8 mouse cellular contexts compared by ENCODE assay signal in genomic region chr3:133085858-133086257, GRCm38 (mm10). TPM values are rescaled to one million over a fixed set of nuclear protein-coding genes. Genes with fewer than 3 reads are reported as not detected.
DNase-seq lines count a peak whose midpoint lies in the region; ATAC-seq lines count a peak whose summit lies in the region.

No protein-coding gene starts in this region.

- H3K4me1 ChIP-seq in neural tube, embryonic 15.5 days: peaks cover 6% of the 10 kb centered on the region

- DNase-seq in gastrocnemius, adult 18-20 months (ENCODE audit: low spot score): peak; percentile 7
- no peak for DNase-seq in gastrocnemius, postnatal 10 days
- DNase-seq in CD4-positive, CD25-positive, alpha-beta regulatory T cell, adult 2 months (ENCODE audit: low read depth, low spot score): peak; percentile 64
- DNase-seq in embryo, embryonic 11 days: peak; percentile 72
- peak; percentile 12 for DNase-seq in kidney, postnatal 14 days
- no peak for DNase-seq in adrenal gland, postnatal 36 days
- no peak for DNase-seq in heart, postnatal 36 days

- intact Hi-C loops in heart, postnatal 36 days (cut with DNase I): loop anchor here (2.0 kb wide), 1 partner anchor 187 kb away; no protein-coding TSS in a partner anchor

- peaks cover 24% of the 10 kb centered on the region for H3K36me3 ChIP-seq in neural tube, embryonic 15.5 days

- no peak overlapping the region for H3K4me3 ChIP-seq in neural tube, embryonic 15.5 days (replicated peaks)

- WGBS in neural tube, embryonic 15.5 days: 66% methylated on average over 3 of the region's 3 CpGs

- H3K9me3 ChIP-seq in neural tube, embryonic 15.5 days (replicated peaks): no peaks in the 10 kb centered on the region

- H3K27me3 ChIP-seq in neural tube, embryonic 15.5 days (replicated peaks): no peaks in the 10 kb centered on the region

- no peak overlapping the region for H3K9ac ChIP-seq in neural tube, embryonic 15.5 days (replicated peaks)

- peak; percentile 78 for ATAC-seq in neural tube, embryonic 15.5 days (ENCODE audit: low FRiP score)

- H3K27ac ChIP-seq in neural tube, embryonic 15.5 days (replicated peaks): no peak overlapping the region

- H3K4me2 ChIP-seq in neural tube, embryonic 15.5 days: no peak overlapping the region

RNA-seq across cellular contexts. Expression of gene Ints12, which starts 5.8 kb away (rescaled TPM):
- total RNA-seq in gastrocnemius, adult 18-20 months (2021): 1 to 10 TPM; 8.3 to 9.1 TPM
- 1 to 10 TPM; 7.4 to 8.6 TPM for total RNA-seq in gastrocnemius, postnatal 10 days (2021)
- 13.7 and 17.6 TPM in 2 replicates for polyA plus RNA-seq in neural tube, embryonic 15.5 days (2015; fragmentation: Nextera tagmentation; extraction: Ambion mirVana)
- total RNA-seq in adrenal gland, postnatal 36 days (2021): 10 to 100 TPM; 12.0 TPM
- total RNA-seq in heart, postnatal 36 days (2021): 1 to 10 TPM; 7.6 to 8.4 TPM

RNA-seq across cellular contexts. Expression of gene Gstcd, which starts 6.0 kb away (rescaled TPM):
- total RNA-seq in gastrocnemius, adult 18-20 months (2021): 1 to 10 TPM; 1.6 TPM
- total RNA-seq in gastrocnemius, postnatal 10 days (2021): 1 to 10 TPM; 5.9 to 7.0 TPM
- 2.9 and 4.2 TPM in 2 replicates for polyA plus RNA-seq in neural tube, embryonic 15.5 days (2015; fragmentation: Nextera tagmentation; extraction: Ambion mirVana)
- total RNA-seq in adrenal gland, postnatal 36 days (2021): 10 to 100 TPM; 11.3 to 13.9 TPM
- 1 to 10 TPM; 1.9 to 2.6 TPM for total RNA-seq in heart, postnatal 36 days (2021)

Comparison
In these comparisons a context has a peak if more than half of its experiments do, and no peak if none do; other contexts are left out.
1. DNase-seq: peak in gastrocnemius, adult 18-20 months (single experiment), CD4-positive, CD25-positive, alpha-beta regulatory T cell, adult 2 months (single experiment), embryo, embryonic 11 days (single experiment) and kidney, postnatal 14 days (single experiment); none in gastrocnemius, postnatal 10 days (single experiment), adrenal gland, postnatal 36 days (0 of 2) and heart, postnatal 36 days (0 of 2).